Mouse (Mus musculus) embryonic fibroblast, embryonic 13.5 days (primary cell): ENCODE results near the gene Tmem231.

Source experiments
- CTCF ChIP-seq: IDR thresholded peaks from 2 replicates; pipeline ENCODE4 v1.5.1; 2011; ENCODE audit warnings: mild to moderate bottlenecking, control low read depth, low read length, moderate library complexity, borderline replicate concordance; ENCODE audit not compliant: insufficient read depth
- POLR2A ChIP-seq: IDR thresholded peaks from 2 replicates; pipeline ENCODE4 v1.6.1; 2011; ENCODE audit warnings: low read depth, mild to moderate bottlenecking, control low read depth, low read length, moderate library complexity

- no peak for TF ChIP-seq CTCF
- TF ChIP-seq POLR2A, result no peak
Observed at GRCm38 (mm10) chr8:111891983-111892382, 41.7 kb downstream of the Tmem231 start.
